Mouse (Mus musculus) megakaryocyte, embryonic 14.5 days (primary cell): ENCODE measurements at regions not wholly inside any gene's neighbourhood (a gene's known extent, or its start where the extent isn't known, plus 50 kb on each side); places are given as distances from the start of the nearest gene placed in this dataset.

Experiments used
- FLI1 ChIP-seq: IDR thresholded peaks from 2 replicates; pipeline ENCODE4 v1.6.1; 2012; ENCODE audit warnings: low read length, inconsistent platforms, mixed read lengths
- GATA1 ChIP-seq: IDR thresholded peaks from 3 replicates; pipeline ENCODE4 v1.6.1; 2012; ENCODE audit warnings: mixed read lengths, low read length, inconsistent platforms, borderline replicate concordance

GRCm38 (mm10) chr13:44455193-44455592 is 274.1 kb upstream of the Jarid2 start:
- no peak for TF ChIP-seq GATA1
- TF ChIP-seq FLI1 = no peak
